Mouse (Mus musculus): Measurements from ENCODE around the gene Spc24.
A peak's percentile ranks its signal among the peaks of the same experiment; 100 is the strongest.
"Not testable (repeated sequence)": the region's sequence is repeated elsewhere in the genome, so short reads cannot be mapped to it uniquely, and the experiment has no call there.

Spc24 gene

DNA sequence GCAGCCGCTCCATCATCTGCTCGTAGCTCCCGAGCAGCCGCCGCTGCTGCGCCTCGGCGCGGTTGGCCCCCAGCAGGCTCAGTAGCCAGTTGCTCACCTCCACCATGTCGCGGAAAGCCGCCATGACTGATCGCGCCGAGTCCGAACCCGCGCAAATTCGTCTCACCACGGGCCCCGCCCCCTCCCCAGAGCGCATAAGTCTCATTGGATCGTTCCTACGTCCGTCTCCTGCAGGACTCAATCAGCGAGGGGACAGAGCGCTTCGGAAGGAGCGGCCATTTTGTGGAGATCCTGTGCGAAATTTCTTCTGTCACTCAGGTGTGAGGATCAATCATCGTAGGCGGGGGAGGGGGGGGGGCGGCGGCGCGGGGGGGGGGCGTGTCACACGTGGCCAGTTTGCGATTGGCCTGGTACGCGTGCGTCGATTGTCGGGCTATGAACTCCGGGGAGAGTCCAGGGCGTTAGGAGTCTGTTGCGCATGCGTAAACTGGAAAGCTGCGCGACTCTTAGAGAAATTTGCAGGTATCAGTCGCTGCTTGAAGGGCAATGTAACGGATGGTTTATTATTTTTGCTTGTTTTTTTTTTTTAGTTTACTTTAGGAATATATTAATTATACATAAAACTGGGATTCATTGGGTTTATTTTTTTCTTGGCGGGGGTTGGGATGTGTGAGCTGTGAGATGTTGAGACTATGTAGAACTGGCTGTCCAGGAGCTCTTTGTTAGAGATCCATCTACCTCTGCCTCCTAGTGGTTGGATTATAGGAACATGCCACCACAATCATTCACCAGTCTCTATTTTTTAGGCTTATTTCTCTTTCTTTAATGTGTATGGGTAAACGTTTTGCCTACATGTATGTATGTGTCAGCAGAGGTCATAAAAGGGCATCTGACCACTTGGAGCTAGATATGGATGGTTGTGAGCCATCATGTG lies at the start of gene Spc24:
Spc24 (minus strand) TSS at position 149 of the 934 bp plus-strand sequence.
- peak; percentile 88 to 96 for DNase-seq

DNA sequence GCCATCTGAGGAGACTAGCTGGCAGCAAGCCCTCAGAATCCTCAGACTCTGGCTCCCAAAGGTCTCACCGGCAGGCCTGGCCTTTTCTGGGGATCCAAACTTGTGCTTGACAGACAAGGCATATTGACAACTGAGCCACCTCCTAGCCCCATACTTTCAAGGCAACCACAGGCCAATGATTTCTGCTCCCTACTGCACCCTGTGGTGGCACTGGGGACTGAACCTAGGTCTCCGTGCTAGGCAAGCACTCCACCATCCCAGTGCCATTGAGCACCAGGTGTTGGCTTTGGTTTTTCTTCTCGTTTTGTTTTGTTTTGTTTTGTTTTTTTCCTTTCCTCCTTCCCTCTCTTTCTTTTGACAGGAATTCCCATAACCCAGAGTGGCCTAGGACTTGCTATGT lies 48.5 kb upstream of the Spc24 start:
- DNase-seq = no peak

DNA sequence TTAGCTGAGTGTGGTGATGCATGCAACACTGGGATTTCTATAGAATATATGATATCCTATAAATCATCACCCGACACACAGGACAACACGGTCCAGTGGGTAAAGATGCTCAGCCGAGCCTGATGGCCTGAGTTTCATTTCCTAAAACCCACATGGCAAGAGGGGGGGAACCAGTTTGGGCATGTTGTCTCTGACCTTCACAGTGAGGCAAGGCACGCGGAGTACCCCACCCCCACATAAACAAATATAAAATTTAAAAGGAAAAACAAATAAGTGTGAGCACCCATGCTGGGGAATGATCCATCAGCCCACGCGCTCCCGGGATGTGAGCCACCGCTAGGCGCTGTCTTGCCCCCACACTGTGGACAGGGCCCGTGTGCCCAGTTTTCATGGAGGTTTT lies 46.9 kb upstream of the Spc24 start:
- no peak for DNase-seq

DNA sequence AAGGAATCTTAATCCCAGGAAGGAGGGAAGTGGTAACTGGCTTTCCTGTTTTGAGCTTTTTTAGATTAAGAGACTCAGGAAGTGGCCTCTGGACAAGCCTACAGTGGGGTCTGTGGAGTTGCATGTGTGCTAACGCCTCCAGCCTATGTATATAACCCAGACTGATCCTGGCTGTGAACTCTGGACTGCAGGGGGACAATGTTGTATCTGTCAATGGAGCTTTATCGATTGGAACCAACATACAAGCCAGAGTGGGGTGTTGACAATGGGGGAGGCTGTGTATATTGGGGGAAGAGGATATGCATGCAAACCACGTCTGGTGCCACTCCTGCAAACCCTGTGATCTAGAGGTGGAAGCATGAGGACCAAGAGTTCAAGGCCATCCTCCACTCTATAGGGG lies 46.3 kb upstream of the Spc24 start:
- DNase-seq = no peak

DNA sequence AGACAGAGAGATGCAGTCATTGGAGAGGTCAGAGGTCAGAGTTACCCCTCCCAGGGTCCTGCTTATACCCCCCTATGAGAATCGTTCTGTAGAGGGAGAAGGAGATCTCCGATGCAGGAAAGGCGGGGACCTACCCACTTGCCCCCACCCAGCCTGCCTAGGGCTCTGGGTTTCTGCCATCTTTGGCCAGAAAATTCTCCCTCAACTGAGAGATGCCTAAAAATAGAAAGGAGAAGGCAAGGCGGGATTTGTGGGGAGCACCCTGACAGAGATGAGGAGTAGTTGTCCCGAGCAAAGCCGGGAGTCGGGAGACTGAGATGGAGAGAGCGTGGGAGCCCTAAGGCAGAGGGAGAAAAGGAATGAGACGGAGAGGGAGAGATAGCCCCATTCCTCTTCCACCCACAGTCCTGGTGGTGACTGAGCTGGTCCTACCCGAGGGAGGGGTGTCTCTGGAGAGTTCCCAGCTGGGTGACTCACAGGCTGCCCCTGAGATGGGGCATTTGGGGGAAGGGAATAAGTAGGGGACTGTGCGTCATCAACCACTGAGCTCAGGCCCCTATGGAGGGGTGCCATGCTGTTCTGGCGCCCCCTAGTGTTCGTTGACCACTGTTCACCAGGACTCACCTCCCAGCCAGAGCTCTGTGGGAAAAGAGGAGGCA lies 44.0 kb upstream of the Spc24 start:
- DNase-seq = peak; percentile 30 to 38

DNA sequence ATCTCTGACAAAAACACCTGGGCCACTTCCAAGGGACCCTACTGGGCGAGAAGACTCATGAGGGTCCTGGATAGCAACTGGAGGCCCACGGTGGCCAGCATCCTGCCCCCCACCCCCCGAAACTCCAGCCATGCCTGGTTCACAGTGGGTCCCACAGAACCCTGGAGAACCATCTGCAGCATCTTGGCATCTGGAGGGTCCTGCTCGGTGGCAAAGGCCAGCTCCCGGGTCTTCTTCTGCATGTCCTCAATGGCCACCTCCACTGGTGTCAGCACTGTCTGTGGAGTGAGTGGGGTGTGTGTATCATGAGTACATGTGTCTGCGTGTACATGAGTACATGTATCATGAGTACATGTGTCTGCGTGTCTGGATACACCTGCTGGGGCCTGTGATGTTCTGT lies 41.5 kb upstream of the Spc24 start:
- no peak for DNase-seq

DNA sequence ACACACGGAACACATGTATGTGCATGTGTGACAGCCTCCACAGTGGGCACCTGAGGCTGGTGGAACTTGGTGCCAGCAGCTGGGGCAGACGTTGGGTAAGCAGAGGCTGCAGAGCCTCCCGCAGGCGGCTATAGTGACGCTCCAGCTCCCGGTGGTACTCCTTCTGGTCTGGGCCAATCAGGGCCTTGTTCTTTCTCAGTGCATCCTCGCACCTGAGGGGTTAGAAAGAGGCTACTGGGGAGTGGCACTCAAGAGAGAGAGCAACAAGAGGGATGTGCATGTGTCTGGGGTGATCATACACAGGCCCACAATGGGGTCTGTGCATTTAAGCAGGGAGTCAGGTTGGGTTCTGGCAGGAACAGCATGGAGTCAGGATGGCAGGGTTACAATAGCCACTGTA lies 41.0 kb upstream of the Spc24 start:
- DNase-seq = no peak

DNA sequence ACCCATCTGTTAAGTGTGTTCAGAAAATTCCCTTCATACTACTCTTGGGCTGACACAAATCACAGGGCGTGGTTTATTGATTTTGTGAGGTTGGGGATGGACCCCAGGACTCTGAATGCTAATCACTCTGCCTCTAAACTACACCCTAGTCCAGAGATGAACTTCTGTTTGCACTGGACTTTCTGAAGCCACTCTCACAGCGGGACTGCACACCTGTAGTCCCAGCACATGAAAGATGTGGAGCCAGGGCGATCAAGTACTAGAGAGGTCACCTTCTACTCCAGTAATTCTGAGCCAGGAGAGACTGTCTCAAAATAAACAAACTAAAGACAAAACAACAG lies 38.9 kb upstream of the Spc24 start:
- no peak for DNase-seq

DNA sequence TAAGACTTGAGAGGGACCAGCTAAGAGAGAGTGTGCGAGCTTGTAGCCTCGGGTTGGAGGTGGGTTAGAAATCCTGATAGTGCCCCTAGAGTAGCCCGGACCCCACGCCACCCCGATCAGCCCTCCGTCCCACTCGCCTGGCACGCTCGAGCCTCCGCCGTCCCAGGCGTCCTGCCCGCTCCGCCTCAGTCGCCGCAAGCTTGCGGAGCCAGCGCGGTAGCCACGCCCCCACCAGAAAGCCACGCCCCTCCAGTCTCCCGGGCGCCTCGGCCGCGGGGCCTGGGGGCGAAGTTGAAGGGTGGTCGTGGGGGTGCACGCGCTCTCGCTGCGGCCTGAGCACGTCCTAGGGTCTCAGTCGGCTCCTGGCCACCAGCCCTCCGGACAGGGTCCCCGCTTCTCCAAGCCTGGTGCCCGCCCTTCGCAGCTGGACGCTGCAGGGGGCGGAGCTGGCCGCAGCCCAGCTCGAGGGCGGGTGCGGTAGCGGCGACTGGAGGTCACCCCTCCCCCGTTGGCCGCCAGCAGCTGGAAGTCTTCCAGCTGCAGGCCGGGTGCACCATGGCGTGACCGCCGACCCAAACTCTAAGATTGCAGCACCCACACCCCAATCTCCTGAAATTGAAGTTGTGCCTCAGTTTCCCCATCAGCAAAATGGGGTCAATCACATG lies 38.4 kb upstream of the Spc24 start, which contains the start of gene Kank2:
Kank2 (minus strand) TSS at position 400 of the 665 bp plus-strand sequence.
- DNase-seq = peak; percentile 65

DNA sequence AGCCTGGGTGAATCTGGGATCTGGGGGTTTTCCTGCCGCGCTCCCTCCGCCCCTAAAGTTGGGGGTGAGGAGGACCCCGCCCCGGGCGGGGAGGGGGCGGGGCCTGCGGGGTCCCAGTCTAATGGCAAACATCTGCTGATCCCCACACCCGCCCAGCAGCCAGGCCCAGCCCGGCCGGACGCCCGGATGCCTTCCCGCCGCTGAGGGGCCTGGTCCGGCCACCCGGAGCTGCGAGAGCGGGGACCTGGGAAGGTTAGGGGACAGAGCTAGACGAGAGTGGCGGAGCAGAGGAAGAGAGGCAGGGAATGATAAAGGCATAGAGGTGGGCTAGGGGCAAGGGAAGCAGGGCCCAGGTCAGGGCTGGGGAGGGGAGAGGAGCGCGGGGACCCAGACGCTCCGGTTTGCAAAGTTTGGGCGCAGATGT lies 37.8 kb upstream of the Spc24 start:
- peak; percentile 11 to 23 for DNase-seq

DNA sequence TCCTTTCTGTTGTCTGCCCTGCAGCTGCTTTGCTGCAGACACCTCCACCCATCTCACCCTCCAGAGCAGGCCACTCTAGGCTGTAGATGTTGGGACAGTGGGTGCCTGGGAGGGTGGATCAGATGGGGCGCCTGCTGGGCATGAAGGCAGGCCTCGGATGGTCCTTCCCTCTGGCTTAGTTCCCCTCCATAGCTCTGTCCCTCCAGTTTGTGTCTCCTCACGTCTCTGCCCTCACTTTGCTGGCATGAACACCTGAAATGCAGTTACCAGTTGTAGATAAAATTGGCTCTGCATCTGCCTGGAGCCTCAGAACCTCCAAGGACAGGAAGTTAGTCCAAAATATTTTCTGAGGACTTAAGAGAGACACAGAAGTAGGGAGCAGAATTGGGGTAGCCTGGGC lies 36.8 kb upstream of the Spc24 start:
- no peak for DNase-seq

DNA sequence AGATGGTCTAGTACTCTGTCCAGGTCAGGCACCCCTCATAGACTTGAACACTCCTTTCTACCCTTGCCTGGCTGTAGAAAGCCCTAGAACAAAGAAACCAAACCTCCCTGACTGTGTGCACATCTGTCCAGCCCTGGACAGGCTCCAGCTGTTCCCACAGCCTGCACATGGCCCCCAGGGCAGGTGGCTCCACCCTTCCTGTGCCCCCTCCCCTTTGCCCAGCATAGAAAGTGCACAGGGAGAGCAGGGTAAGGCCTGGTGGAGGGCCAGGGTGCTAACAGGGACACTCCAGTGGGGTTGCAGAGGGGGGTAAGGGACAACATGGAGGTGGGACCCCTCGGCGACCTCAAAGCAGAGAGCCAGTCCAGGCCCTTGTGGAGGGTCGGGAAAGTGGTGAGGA lies 36.2 kb upstream of the Spc24 start:
- DNase-seq = no peak

DNA sequence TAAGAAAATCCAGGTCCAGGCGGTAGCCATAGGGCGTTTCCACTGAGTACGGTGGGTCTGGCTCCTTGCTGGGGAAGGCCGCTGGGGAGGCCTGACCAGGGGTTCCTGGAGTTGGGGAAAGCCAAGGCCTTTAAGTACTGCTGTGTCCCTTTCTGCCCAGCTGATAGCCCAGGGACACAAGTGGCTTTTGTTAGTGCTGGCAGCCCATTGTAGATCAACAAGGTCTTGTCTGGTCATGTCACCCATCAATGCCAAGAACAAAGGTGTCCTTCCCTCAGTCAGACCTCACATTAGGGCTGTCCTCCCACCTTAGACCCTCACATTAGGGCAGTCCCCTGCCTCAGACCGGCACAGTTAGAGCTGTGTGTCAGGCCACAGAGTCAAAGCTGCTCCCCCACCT lies 35.5 kb upstream of the Spc24 start:
- no peak for DNase-seq

DNA sequence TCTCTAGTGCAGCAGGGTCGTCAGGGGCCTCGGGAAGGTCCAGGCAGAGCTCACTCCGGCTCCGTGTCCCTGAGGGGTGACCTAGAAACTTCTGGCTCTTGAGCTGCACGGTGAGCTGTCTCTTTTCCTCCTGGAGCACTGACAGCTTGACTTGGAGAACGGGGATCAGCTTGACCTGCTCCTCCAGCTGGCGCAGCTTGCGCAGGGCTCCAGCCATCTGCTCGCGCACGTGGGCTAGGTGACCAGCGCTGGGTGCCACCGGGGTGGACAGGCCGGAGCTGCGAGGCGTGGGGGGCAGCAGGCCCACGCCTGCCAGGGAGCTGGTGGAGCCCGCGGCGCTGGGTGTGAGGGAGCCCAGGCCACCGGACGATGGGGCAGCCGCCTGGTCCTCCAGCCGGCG lies 34.8 kb upstream of the Spc24 start:
- DNase-seq = no peak

DNA sequence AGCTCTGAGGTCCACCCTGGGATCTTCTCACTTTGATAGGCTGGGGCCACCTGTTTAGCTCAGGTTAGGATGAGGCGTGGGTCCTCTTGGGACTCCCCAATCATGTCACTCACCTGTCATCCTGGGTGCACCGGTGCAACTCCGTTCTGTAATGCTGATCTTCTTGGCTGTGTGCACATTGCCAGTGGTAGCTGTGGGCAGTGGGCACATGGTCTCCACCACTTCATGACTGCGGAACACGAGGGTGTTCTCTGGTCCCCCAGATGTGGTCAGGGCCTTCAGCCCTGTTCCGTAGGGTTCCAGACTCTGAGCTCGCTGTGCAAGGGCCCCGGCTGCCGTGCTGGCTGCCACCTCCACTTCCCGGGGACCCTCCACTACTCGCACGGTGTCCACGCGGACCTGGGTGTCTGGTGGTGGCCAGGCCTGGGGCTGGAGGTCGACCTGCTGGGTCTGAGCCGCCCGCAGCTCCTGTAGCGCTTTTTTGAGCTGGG lies 34.3 kb upstream of the Spc24 start:
- DNase-seq = no peak

DNA sequence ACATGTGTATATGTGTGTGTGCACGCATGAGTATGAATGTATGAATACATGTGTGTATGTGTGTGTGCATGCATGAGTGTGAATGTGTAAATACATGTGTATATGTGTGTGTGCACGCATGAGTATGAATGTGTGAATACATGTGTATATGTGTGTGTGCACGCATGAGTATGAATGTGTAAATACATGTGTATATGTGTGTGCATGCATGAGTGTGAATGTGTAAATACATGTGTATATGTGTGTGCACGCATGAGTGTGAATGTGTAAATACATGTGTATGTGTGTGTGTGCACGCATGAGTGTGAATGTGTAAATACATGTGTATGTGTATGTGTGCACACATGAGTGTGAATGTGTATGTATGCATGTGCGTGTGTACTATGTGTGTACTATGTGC lies 33.4 kb upstream of the Spc24 start:
- DNase-seq = not testable (repeated sequence)

DNA sequence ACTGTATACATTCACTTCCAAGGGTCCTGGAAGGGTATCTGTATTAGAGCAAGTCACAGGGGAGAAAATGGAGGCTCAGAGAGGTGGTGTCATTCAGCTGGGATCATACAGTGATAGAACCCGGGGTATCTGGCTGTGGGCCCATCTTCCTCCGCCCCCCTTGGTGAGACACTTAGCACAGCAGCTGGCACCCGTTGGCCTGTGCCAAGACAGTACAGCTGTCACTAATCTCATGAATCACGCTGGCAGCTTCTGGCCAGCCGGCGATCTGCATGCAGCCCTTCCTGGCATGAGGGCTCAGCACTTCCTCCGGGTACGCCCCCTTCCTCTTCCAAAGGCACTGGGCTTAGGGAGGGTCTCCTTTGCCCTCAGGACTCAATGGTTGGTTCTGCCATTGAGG lies 32.5 kb upstream of the Spc24 start:
- DNase-seq = no peak

DNA sequence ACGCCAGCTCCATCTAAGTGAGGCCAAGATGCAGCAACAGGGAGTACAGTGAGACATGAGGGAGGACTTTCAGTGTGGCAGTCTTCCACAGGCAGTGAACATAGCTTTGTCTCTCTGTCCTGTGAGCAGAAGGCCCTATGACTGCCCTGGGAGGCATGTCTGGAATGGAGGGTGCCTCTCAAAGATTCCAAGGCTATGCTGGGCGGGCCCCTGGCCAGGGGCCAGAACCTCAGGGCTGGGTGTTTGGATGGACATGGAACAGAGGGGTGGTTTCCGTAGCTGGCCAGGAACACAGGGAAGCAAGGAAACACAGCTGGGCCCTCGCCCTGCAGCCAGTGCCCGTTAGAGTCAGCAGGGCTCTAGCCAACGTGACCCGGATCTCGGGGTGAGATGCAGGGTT lies 31.8 kb upstream of the Spc24 start:
- no peak for DNase-seq

DNA sequence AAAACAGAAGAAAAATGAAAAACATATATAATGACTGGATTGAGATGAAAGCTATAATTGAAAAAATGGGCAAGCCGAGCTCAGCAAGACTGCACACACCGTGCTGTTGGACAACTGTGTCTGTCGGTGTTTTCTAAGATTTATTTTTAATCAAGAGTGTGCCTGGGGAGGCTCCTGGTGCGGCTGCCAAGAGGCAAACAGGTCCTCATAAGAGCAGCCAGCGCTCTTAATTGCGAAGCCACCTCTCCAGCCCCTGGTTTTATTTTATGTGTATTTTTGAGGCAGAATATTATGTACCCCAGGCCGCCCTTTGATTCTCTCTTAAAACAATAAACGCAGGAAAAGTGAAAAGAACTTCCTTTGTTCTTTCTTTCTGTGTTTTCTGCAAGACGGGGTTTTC lies 28.1 kb upstream of the Spc24 start:
- no peak for DNase-seq

DNA sequence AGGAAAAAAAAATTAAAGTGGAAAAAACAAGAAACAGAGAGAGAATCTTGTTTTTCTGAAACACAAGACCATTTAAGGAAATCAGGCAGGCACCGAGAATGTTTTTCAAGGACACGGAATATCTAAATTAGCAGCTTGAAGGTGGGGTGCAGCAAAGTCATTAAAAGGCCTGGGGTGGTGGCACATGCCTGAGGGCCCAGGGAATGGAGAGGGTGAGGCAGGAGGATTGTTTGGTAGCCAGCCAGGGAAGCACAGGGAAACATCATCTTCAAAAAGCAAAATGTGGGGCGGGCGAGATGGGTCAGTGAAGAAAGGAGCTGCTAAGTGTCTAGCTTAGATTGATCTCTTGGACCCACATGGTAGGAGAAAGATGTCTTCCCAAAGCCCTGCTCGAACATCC lies 27.6 kb upstream of the Spc24 start:
- no peak for DNase-seq

DNA sequence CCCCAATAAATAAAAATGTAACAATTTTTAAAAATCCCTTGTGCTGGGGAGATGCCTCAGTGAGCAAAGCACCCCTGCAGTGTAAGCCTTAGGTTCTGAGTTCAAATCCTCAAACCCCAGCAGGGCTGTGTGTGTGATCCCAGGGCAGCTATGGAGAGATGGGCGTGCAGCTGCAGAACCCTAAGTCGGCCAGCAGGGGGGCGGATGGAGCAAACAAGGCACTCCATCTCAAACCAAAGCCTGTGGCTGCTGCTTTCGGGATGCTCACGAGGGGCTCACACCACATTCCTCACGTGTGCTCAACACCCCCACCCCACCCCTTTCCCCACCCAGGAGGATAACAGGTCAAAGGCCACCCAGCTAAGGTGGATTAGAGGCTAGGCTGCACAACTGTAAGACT lies 26.8 kb upstream of the Spc24 start:
- peak in 1 of 2 experiments; percentile 36 for DNase-seq

DNA sequence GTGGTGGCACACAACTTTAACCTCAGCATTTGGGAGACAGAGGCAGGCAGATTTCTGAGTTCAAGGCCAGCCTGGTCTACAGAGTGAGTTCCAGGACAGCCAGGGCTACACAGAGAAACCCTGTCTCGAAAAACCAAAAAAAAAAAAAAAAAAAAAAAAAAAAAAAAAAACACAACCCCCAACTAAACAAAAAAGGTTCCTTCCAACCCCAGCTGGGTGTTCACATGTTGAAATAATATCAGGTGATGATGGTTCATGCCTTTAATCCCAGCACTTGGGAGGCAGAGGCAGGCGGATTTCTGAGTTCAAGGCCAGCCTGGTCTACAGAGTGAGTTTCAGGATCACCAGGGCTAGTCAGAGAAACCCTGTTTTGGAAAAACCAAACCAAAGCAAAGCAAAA lies 26.2 kb upstream of the Spc24 start:
- not testable (repeated sequence) for DNase-seq

DNA sequence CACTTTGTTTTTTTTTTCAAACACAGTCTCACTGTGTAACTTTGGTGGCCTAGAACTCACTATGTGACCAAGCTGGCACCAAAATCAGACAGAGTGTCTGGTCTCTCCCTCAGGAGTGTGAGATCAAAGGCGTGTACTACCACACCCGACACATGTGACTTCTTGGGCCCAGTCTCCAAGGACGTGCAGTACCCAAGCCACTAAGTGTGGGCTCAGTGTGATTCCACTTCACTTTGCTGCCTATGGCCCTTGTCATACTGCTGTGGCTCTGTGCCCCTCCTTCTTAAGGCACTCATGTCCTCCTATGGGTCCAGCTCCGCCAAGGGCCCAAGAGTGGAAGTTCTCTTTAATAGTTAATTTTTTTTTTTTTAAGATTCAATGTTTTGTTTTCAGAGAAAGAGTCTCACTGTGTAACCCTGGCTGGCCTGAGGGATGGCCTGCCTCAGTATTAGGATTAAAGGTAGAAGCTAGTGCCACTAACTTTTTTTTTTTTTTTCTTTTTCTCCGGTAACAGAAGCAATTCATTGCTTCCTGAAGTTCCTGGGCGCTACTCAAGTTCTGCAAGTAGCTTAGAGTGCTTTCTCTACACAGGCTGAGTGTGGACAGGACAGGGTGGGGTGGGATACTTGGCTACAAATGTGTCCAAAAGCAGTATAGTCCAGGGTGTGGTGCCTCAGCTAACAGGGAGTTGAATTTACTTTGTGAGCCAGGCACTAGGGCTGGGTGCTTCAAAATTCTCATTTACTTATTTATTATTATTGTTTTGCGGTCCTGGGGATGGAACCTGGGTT lies 24.6 kb upstream of the Spc24 start:
- no peak for DNase-seq
